Mouse (Mus musculus) layer of hippocampus, postnatal 36 days (tissue): ENCODE measurements around the gene Rybp. TPM values are rescaled to one million over a fixed set of nuclear protein-coding genes. Genes with fewer than 3 reads are reported as not detected.

Source experiments
- DNase-seq, 2 experiments: peaks; one replicate each; pipeline ENCODE4 v3.0.0; 2022
- total RNA-seq, 2 experiments: library from RNA; stranded (reverse); gene quantifications; 2 replicates each; pipeline ENCODE4 v1.2.3; 2021

The Rybp gene
- total RNA-seq, 2 experiments from 2014 or later: 58.0 to 59.0 TPM

- peak in 1 of 2 experiments; percentile 18 for DNase-seq
Observed at GRCm38 (mm10) chr6:100288016-100288729, 888 bp upstream of the Rybp start.

GRCm38 (mm10) chr6:100286573-100287333, 532 bp downstream of the Rybp start:
- peak; percentile 48 to 67 for DNase-seq

- no peak for DNase-seq
Observed at GRCm38 (mm10) chr6:100285985-100286572, 1.2 kb downstream of the Rybp start.

GRCm38 (mm10) chr6:100278841-100279240, 8.4 kb downstream of the Rybp start:
- no peak for DNase-seq

GRCm38 (mm10) chr6:100276344-100276743, 10.9 kb downstream of the Rybp start:
- DNase-seq: no peak

GRCm38 (mm10) chr6:100275643-100276042, 11.6 kb downstream of the Rybp start:
- no peak for DNase-seq

- DNase-seq: no peak
Observed at GRCm38 (mm10) chr6:100273556-100273955, 13.7 kb downstream of the Rybp start.

- no peak for DNase-seq
Observed at GRCm38 (mm10) chr6:100271992-100272391, 15.3 kb downstream of the Rybp start.

- DNase-seq: no peak
Observed at GRCm38 (mm10) chr6:100270765-100271164, 16.5 kb downstream of the Rybp start.

- no peak for DNase-seq
Observed at GRCm38 (mm10) chr6:100259607-100260006, 27.7 kb downstream of the Rybp start.

- no peak for DNase-seq
Observed at GRCm38 (mm10) chr6:100258278-100258677, 29.0 kb downstream of the Rybp start.

GRCm38 (mm10) chr6:100255411-100255810, 31.9 kb downstream of the Rybp start:
- no peak for DNase-seq

GRCm38 (mm10) chr6:100254671-100255070, 32.6 kb downstream of the Rybp start:
- no peak for DNase-seq

- no peak for DNase-seq
Observed at GRCm38 (mm10) chr6:100244474-100244873, 42.8 kb downstream of the Rybp start.

- DNase-seq: no peak
Observed at GRCm38 (mm10) chr6:100235036-100235435, 52.2 kb downstream of the Rybp start.

- no peak for DNase-seq
Observed at GRCm38 (mm10) chr6:100233522-100233921, 53.8 kb downstream of the Rybp start.

- no peak for DNase-seq
Observed at GRCm38 (mm10) chr6:100233061-100233460, 54.2 kb downstream of the Rybp start.

- DNase-seq: no peak
Observed at GRCm38 (mm10) chr6:100226204-100226603, 61.1 kb downstream of the Rybp start.

GRCm38 (mm10) chr6:100223932-100224331, 63.4 kb downstream of the Rybp start:
- DNase-seq: no peak

GRCm38 (mm10) chr6:100223435-100223834, 63.9 kb downstream of the Rybp start:
- no peak for DNase-seq

- DNase-seq: no peak
Observed at GRCm38 (mm10) chr6:100222927-100223326, 64.4 kb downstream of the Rybp start.

GRCm38 (mm10) chr6:100221803-100222202, 65.5 kb downstream of the Rybp start:
- DNase-seq: no peak

GRCm38 (mm10) chr6:100220917-100221560, 66.2 kb downstream of the Rybp start:
- DNase-seq: no peak
